Mouse (Mus musculus) myocyte (in vitro differentiated cells): ENCODE results near the gene Borcs6.

Experiments used
- CEBPB ChIP-seq: IDR thresholded peaks from 2 replicates; pipeline ENCODE4 v1.6.1; 2011; ENCODE audit warnings: mild to moderate bottlenecking, moderate library complexity; ENCODE audit not compliant: poor library complexity, insufficient read depth, severe bottlenecking
- MAX ChIP-seq: IDR thresholded peaks from one replicate; pipeline ENCODE4 v1.6.1; 2011; ENCODE audit warnings: low read depth, mild to moderate bottlenecking, control low read depth
- POLR2A ChIP-seq: IDR thresholded peaks from one replicate; pipeline ENCODE4 v1.6.1; 2011; ENCODE audit warnings: low read depth, mild to moderate bottlenecking, control low read depth, moderate library complexity; ENCODE audit not compliant: insufficient read length
- REST ChIP-seq: IDR thresholded peaks from one replicate; pipeline ENCODE4 v1.6.1; 2011; ENCODE audit warnings: mild to moderate bottlenecking, control low read depth, moderate library complexity; ENCODE audit not compliant: insufficient read depth, insufficient read length
- SRF ChIP-seq: IDR thresholded peaks from one replicate; pipeline ENCODE4 v1.6.1; 2011; ENCODE audit warnings: low read depth; ENCODE audit not compliant: control insufficient read depth, insufficient read length
- TCF12 ChIP-seq: IDR thresholded peaks from one replicate; pipeline ENCODE4 v1.6.1; 2011; ENCODE audit warnings: mild to moderate bottlenecking, control low read depth; ENCODE audit not compliant: poor library complexity, insufficient read depth, severe bottlenecking
- TCF3 ChIP-seq: IDR thresholded peaks from one replicate; pipeline ENCODE4 v1.6.1; 2011; ENCODE audit warnings: low read depth, control low read depth; ENCODE audit not compliant: insufficient read length
- USF1 ChIP-seq: IDR thresholded peaks from one replicate; pipeline ENCODE4 v1.6.1; 2011; ENCODE audit warnings: low read depth, mild to moderate bottlenecking, control low read depth, moderate library complexity

DNA sequence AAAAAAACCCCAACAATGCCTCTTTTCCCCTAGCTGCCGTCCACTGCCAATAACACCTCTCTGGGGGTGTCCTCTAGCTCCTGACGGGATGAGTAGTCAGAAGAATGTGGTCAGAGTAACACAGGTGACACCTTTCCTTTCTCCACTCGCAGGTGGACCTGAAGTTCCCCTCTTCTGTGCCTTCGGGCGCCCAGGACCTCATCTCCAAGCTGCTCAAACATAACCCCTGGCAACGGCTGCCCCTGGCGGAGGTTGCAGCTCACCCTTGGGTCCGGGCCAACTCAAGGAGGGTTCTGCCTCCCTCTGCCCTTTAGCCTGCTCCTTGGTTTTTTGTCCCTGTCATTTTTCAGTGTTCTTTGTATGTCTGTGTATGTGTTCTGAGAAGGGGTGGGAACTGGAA, 8.8 kb upstream of the Borcs6 start:
- TF ChIP-seq POLR2A = no peak
- no peak for TF ChIP-seq TCF12
- no peak for TF ChIP-seq MAX
- no peak for TF ChIP-seq USF1
- TF ChIP-seq CEBPB = no peak
- no peak for TF ChIP-seq SRF
- no peak for TF ChIP-seq REST
- no peak for TF ChIP-seq TCF3
